Mouse (Mus musculus) hindbrain, embryonic 16.5 days (tissue): ENCODE data around the gene Csf3r. TPM values are rescaled to one million over a fixed set of nuclear protein-coding genes. Genes with fewer than 3 reads are reported as not detected.
"Not testable (repeated sequence)": the region's sequence is repeated elsewhere in the genome, so short reads cannot be mapped to it uniquely, and the experiment has no call there.

Experiments used
- ATAC-seq: fragments of 200-750 bp; cut with Nextera tagmentation; 2 replicates; pipeline ENCODE4 v1.8.0; 2017; ENCODE audit warnings: moderate TSS enrichment, moderate library complexity
- H3K27ac ChIP-seq: fragments of 300-500 bp; sonication (generic); 2 replicates; pipeline ENCODE4 v1.5.1; 2014; ENCODE audit warnings: low read depth, mild to moderate bottlenecking, control low read depth, low read length, moderate library complexity
- H3K27me3 ChIP-seq: fragments of 300-500 bp; sonication (generic); replicated peaks from 2 replicates; pipeline ENCODE4 v1.6.1; 2014; ENCODE audit warnings: low read length; ENCODE audit not compliant: control insufficient read depth, insufficient read depth
- H3K36me3 ChIP-seq: fragments of 300-500 bp; sonication (generic); 2 replicates; pipeline ENCODE4 v1.6.1; 2014; ENCODE audit warnings: mild to moderate bottlenecking, low read length, moderate library complexity, mixed read lengths; ENCODE audit not compliant: control insufficient read depth, insufficient read depth
- H3K4me1 ChIP-seq: fragments of 300-500 bp; sonication (generic); 2 replicates; pipeline ENCODE4 v1.6.1; 2014; ENCODE audit warnings: low read depth, low read length; ENCODE audit not compliant: control insufficient read depth, insufficient read depth
- H3K4me2 ChIP-seq: fragments of 300-500 bp; sonication (generic); 2 replicates; pipeline ENCODE4 v1.6.1; 2014; ENCODE audit warnings: mild to moderate bottlenecking, low read length, control low read depth, moderate library complexity
- H3K4me3 ChIP-seq: fragments of 300-500 bp; sonication (generic); 2 replicates; pipeline ENCODE4 v1.5.1; 2014; ENCODE audit warnings: mild to moderate bottlenecking, low read length, control low read depth, moderate library complexity
- H3K9ac ChIP-seq: fragments of 300-500 bp; sonication (generic); 2 replicates; pipeline ENCODE4 v1.6.1; 2014; ENCODE audit warnings: low read depth, mild to moderate bottlenecking, control low read depth, low read length, moderate library complexity
- H3K9me3 ChIP-seq: fragments of 300-500 bp; sonication (generic); 2 replicates; pipeline ENCODE4 v1.6.1; 2014; ENCODE audit warnings: mild to moderate bottlenecking, low read length, moderate library complexity; ENCODE audit not compliant: control insufficient read depth
- WGBS: fragments of 180-500 bp; shearing (Covaris S2); extraction: QIAGEN DNeasy Blood & Tissue Kit; methylation state at CpG from one replicate; pipeline ENCODE4 v1.1.7; 2014; 5-methylcytosine and 5-hydroxymethylcytosine counted together
- polyA plus RNA-seq: library from polyadenylated mRNA; unstranded; fragments of >200 nt; fragmentation: Nextera tagmentation; extraction: Ambion mirVana; gene quantifications from 2 replicates; pipeline ENCODE4 v1.2.1, GENCODE M21; 2015

Gene Csf3r
- 0.57 and 0.68 TPM in 2 replicates for polyA plus RNA-seq

DNA sequence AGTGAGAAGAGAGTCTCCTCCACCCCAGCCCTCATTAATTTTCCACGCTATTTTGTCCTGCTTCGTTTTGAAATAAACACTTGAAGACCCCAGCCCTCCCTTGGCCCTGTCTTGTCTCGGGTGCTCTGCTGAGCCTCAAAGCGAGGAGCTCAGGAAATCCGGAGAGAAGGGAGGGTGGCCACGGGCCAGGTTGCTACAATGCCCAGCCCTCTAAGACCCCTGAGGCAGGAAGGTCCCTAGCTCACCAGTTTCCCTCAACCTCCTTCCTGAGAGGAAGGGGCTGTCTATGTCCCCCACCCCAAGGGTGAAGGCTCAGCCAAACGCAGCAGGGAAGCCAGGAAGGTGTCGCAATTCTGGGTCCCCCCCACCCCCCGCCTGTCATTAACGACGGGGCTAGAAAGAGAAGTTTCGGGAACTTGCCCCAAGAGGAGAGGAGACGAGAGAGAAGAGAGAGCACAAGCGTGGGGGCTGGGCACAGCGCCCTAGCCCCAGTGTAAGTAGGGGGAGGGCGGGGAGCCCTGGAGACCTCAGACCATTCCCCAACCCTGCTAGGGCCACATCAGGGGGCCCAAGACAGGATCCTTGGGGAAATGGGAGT, at the start of gene Csf3r:
TSS of gene Csf3r (plus strand) at position 248 of the 598 bp plus-strand sequence.
- no peak within 1 kb of the TSS for H3K4me3 ChIP-seq
- 56% methylated on average over 16 of the region's 16 CpGs for WGBS
- no peaks in the 10 kb centered on the region for H3K4me1 ChIP-seq
- no peaks in the 10 kb centered on the region for H3K9me3 ChIP-seq
- no peaks in the 10 kb centered on the region for H3K27me3 ChIP-seq
- H3K27ac ChIP-seq: no peak within 1 kb of the TSS
- H3K9ac ChIP-seq: no peak within 1 kb of the TSS
- ATAC-seq: no peak
- H3K4me2 ChIP-seq: no peak within 1 kb of the TSS
- H3K36me3 ChIP-seq: no peaks in the 10 kb centered on the region

DNA sequence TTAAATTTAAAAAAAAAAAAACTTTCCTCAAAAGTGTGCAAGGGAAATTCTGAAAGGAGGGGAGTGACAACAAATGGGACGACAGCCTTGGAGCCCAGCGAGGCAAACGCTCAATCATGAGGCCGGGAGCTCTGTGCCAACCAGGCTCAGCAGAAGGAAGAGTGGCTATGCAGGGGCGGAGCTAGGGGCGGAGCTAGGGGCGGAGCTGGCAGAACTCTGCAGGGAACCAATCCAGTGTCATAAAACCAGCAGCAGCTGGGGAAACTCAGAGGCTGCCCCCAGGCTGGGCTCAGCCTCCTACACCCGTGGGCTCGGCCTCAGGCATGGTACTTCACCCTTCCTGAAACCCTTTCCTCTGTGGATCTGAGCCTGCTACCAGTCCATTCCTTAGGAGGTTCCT, 46.6 kb upstream of the Csf3r start:
- no peak overlapping the region for H3K9ac ChIP-seq
- no peaks in the 10 kb centered on the region; the same call in 1 of the 2 replicates for H3K4me1 ChIP-seq
- 59% methylated on average over 9 of the region's 9 CpGs for whole genome bisulfite sequencing
- H3K9me3 ChIP-seq: no peaks in the 10 kb centered on the region
- H3K4me2 ChIP-seq: no peak overlapping the region
- no peak overlapping the region for H3K4me3 ChIP-seq
- no peak overlapping the region for H3K27ac ChIP-seq
- no peaks in the 10 kb centered on the region for H3K27me3 ChIP-seq
- ATAC-seq: no peak
- no peaks in the 10 kb centered on the region for H3K36me3 ChIP-seq

DNA sequence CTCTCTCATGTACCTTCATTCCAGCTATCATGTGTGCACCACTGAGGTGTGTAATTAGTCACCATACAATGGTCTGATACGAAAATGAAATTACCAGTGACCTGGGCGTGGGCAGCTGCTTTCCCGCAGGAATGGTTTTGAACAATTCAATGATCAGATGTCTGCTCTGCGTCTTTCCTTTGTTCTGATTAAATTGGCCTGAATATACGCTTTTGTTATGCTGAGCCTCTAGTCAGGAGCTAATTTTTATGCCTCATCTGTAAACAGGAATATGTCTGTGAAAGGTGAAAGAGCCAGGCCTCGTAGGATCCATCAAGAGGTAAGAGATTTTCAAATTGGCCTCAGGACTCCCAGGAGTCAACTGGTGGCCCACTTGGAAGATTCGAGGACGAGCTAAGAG, 41.1 kb upstream of the Csf3r start:
- H3K36me3 ChIP-seq: no peaks in the 10 kb centered on the region
- H3K27me3 ChIP-seq: no peaks in the 10 kb centered on the region
- H3K9ac ChIP-seq: no peak overlapping the region
- H3K4me1 ChIP-seq: no peaks in the 10 kb centered on the region
- no peak overlapping the region for H3K4me2 ChIP-seq
- WGBS: 51% methylated on average over 8 of the region's 8 CpGs
- H3K4me3 ChIP-seq: no peak overlapping the region
- no peaks in the 10 kb centered on the region for H3K9me3 ChIP-seq
- H3K27ac ChIP-seq: no peak overlapping the region
- ATAC-seq: no peak

DNA sequence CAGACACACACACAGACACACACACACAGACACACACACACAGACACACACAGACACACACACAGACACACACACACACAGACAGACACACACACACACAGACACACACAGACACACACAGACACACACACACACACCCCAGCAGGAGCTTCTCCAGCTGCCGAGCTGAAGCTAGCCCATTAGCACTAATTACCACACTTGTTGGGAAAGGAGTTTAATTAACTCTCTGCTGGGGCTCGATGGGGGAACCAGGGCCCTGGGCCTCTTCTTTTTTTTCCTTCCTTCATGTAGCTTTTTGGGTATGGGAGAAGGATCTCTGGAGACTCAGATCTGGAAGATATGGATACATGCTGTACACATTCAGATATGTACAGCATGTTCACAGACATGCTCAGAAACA, 38.6 kb upstream of the Csf3r start:
- H3K36me3 ChIP-seq, H3K4me3 ChIP-seq, H3K9me3 ChIP-seq, H3K27me3 ChIP-seq, H3K4me1 ChIP-seq, H3K27ac ChIP-seq, ATAC-seq, H3K9ac ChIP-seq, H3K4me2 ChIP-seq: not testable (repeated sequence)
- WGBS: 20% methylated on average over 2 of the region's 2 CpGs

DNA sequence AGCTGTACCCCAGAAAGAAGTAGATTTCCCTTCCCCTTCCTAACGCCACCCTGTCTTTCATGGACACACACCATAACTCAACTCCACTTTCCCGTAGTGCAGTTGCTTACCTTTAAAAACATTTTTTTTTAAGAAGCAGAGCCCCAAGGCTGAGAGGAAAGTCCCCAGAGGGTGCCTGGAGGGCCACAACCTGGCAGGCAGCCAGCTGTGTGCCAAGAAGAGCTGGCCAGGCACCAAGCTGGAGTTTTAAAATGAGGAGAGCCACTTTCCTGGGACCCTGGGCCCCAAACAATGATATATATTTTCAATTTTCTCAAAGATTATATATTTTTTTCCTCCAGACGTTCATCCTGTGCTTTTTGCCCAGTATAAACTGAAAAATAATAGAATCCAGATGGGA, 37.3 kb upstream of the Csf3r start:
- Histone ChIP-seq H3K4me3 (no peak overlapping the region), H3K27me3 (no peaks in the 10 kb centered on the region), H3K4me2 (no peak overlapping the region), H3K27ac (no peak overlapping the region), H3K9me3 (no peaks in the 10 kb centered on the region), H3K4me1 (peaks cover 4% of the 10 kb centered on the region), H3K36me3 (no peaks in the 10 kb centered on the region), H3K9ac (no peak overlapping the region)
- ATAC-seq: no peak
- 67% methylated on average over 3 of the region's 3 CpGs for WGBS

DNA sequence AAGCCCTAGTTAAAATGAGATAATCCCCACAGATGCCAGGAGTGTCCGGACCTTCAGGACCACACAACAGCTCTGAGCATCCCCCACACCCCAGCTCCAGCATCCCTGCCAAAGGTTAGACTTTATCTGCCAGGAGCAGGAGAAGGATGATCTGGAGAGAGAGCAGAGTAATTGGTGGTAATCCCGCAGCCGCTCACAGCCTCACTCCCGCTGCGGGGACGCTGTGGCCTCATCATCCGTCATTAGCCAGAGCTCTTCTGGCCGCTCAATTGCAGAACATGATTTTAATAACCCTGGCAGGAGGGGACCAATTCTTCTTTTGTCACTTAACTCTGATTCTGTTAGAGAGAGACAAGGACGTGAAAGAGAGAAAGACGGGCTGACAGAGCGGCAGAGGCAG, 35.3 kb upstream of the Csf3r start:
- Histone ChIP-seq H3K36me3 (no peaks in the 10 kb centered on the region), H3K9me3 (no peaks in the 10 kb centered on the region), H3K4me3 (no peak overlapping the region), H3K27me3 (no peaks in the 10 kb centered on the region), H3K4me1 (peaks cover 4% of the 10 kb centered on the region), H3K4me2 (no peak overlapping the region), H3K9ac (0 out of 2 replicates have a peak overlapping the region, but pooled peaks have one; percentile 9), H3K27ac (no peak overlapping the region)
- ATAC-seq: no peak
- WGBS: 48% methylated on average over 11 of the region's 11 CpGs

DNA sequence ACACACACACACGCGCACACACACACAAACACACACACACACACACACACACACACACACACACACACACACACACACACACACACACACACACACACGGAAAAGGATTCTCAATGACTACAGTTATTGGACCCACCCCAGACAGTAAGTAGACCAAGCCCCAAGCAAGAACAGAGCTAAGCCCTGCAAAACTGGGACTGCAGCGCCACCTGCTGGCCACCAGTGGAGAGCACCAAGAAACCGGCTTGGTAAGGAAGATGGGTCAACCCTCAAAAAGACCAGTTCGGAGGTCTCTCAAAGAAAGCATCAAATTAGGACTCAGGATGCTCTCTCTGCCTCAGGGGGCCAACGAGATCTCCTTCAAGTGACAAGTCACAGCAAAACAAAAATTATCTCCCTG, 34.2 kb upstream of the Csf3r start:
- Histone ChIP-seq H3K4me2 (no peak overlapping the region), H3K4me1 (peaks cover 4% of the 10 kb centered on the region), H3K36me3 (no peaks in the 10 kb centered on the region), H3K27me3 (no peaks in the 10 kb centered on the region), H3K9ac (no peak overlapping the region), H3K4me3 (no peak overlapping the region), H3K9me3 (no peaks in the 10 kb centered on the region), H3K27ac (no peak overlapping the region)
- ATAC-seq: peak; percentile 81
- WGBS: 10% methylated on average over 5 of the region's 7 CpGs

DNA sequence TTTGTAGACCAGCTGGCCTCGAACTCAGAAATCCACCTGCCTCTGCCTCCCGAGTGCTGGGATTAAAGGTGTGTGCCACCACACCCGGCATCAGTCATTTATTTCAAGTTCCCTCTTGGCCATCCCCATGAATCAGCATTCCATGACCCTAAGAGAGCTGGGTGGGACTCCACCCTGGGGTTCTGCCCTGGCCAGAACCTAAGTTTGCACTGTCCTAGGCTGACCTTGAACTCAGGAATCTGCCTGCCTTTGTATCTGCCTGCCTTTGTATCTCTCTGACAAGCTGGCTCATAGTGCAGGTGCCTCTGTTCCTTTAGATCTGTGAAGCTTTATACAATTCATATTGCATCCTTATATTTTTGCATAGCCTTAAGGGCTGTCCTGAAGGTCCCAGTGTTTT, 32.1 kb upstream of the Csf3r start:
- ATAC-seq: no peak
- Histone ChIP-seq H3K4me2 (no peak overlapping the region), H3K4me3 (no peak overlapping the region), H3K4me1 (peaks cover 4% of the 10 kb centered on the region), H3K36me3 (no peaks in the 10 kb centered on the region), H3K9me3 (peaks cover 2% of the 10 kb centered on the region), H3K27me3 (no peaks in the 10 kb centered on the region), H3K27ac (no peak overlapping the region), H3K9ac (no peak overlapping the region)
- 80% methylated on average over 3 of the region's 3 CpGs for WGBS

DNA sequence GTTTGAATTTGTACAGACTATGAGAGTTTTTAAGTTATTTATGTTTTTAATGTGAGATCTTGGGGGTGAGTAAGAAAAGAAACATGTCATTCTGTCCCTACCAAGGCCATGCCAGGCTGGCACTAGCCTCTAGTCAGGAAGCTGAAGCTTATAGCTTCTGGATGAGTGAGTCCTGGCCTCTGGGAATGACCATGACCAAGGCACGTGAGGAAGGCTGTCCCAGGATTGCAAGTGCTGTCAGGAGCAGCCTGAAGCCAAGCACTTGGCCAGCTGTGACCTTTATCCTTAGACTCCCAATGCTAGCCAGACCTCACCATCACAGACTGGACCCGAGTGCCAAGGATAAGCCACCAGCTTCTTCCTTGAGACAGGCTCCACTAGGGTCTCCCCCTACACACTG, 31.4 kb upstream of the Csf3r start:
- Histone ChIP-seq H3K27me3 (no peaks in the 10 kb centered on the region), H3K27ac (no peak overlapping the region), H3K4me3 (no peak overlapping the region), H3K9ac (no peak overlapping the region), H3K4me1 (peaks cover 4% of the 10 kb centered on the region), H3K36me3 (no peaks in the 10 kb centered on the region), H3K4me2 (no peak overlapping the region), H3K9me3 (peaks cover 5% of the 10 kb centered on the region)
- 53% methylated on average over 2 of the region's 2 CpGs for WGBS
- ATAC-seq: no peak

DNA sequence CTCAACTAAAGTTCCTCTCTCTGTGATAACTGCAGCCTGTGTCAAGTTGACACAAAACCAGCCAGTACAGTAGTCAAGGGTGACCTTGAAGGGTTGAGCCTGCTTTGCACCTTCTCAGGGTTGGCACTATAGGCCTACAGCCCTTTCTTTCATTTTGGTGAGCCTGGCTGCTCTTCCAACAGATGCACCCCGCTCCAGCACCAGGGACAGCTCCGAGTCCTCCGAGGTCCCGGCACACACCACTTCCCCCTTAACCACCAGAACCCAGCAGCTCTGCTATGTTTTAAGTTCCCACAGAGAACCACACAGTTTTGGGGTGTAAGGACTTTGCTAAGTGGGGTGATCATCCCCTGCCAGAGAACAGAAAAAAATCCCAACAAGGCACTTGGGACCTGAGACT, 27.8 kb upstream of the Csf3r start:
- Histone ChIP-seq H3K36me3 (no peaks in the 10 kb centered on the region), H3K4me2 (no peak overlapping the region), H3K4me1 (no peaks in the 10 kb centered on the region), H3K4me3 (no peak overlapping the region), H3K27me3 (no peaks in the 10 kb centered on the region), H3K9me3 (peaks cover 9% of the 10 kb centered on the region), H3K9ac (no peak overlapping the region), H3K27ac (no peak overlapping the region)
- 13% methylated on average over 4 of the region's 4 CpGs for WGBS
- ATAC-seq: no peak
